Mouse (Mus musculus) monocyte, adult 5-6 weeks (primary cell): ENCODE data around the gene Tpm4. TPM values are rescaled to one million over a fixed set of nuclear protein-coding genes. Genes with fewer than 3 reads are reported as not detected.
"Not testable (repeated sequence)": the region's sequence is repeated elsewhere in the genome, so short reads cannot be mapped to it uniquely, and the experiment has no call there.

Experiments
- ATAC-seq: fragments of 153-309, 156-312 bp; replicated peaks from 2 replicates; pipeline ENCODE4 v1.8.0; 2017; ENCODE audit warnings: mild to moderate bottlenecking; ENCODE audit not compliant: low TSS enrichment, insufficient number of reproducible peaks, severe bottlenecking, poor library complexity, low FRiP score
- total RNA-seq: library from RNA; stranded (forward); fragments of 200-1000, 200-491, 200-594 nt; gene quantifications from 3 replicates; pipeline ENCODE4 v1.2.3, GENCODE M21; 2017

The Tpm4 gene
- 902 to 973 TPM (median 947 TPM) in 3 replicates for total RNA-seq

GRCm38 (mm10) chr8:72134756-72135445, at the start of gene Tpm4:
TSS of gene Tpm4 (plus strand) at chr8:72134975.
- ATAC-seq = peak; percentile 22

- ATAC-seq = not testable (repeated sequence)
Observed at GRCm38 (mm10) chr8:72087611-72088010, 47.2 kb upstream of the Tpm4 start.

- not testable (repeated sequence) for ATAC-seq
Observed at GRCm38 (mm10) chr8:72096721-72097120, 38.1 kb upstream of the Tpm4 start.

GRCm38 (mm10) chr8:72099377-72100103, 35.2 kb upstream of the Tpm4 start:
- peak; percentile 81 for ATAC-seq

GRCm38 (mm10) chr8:72105165-72105564, 29.6 kb upstream of the Tpm4 start:
- 0 out of 2 replicates have a peak, but pooled peaks have one; percentile 55 for ATAC-seq

- no peak for ATAC-seq
Observed at GRCm38 (mm10) chr8:72106740-72107139, 28.0 kb upstream of the Tpm4 start, which contains the start of gene Olfr374. TSS of gene Olfr374 (plus strand) at chr8:72107040.

GRCm38 (mm10) chr8:72110876-72111275, 23.9 kb upstream of the Tpm4 start:
- ATAC-seq = peak; percentile 50; the same call in 1 of the 2 replicates

GRCm38 (mm10) chr8:72112486-72112885, 22.3 kb upstream of the Tpm4 start:
- no peak for ATAC-seq

- no peak for ATAC-seq
Observed at GRCm38 (mm10) chr8:72115202-72115601, 19.6 kb upstream of the Tpm4 start.

GRCm38 (mm10) chr8:72118616-72119015, 16.2 kb upstream of the Tpm4 start:
- no peak for ATAC-seq

- ATAC-seq = not testable (repeated sequence)
Observed at GRCm38 (mm10) chr8:72121486-72121885, 13.3 kb upstream of the Tpm4 start.

- ATAC-seq = no peak
Observed at GRCm38 (mm10) chr8:72121997-72122396, 12.8 kb upstream of the Tpm4 start.

- ATAC-seq = no peak
Observed at GRCm38 (mm10) chr8:72127834-72128233, 6.9 kb upstream of the Tpm4 start.

- no peak for ATAC-seq
Observed at GRCm38 (mm10) chr8:72131251-72131650, 3.5 kb upstream of the Tpm4 start.

GRCm38 (mm10) chr8:72131901-72132300, 2.9 kb upstream of the Tpm4 start:
- ATAC-seq = no peak

- ATAC-seq = no peak
Observed at GRCm38 (mm10) chr8:72132417-72132816, 2.4 kb upstream of the Tpm4 start.

GRCm38 (mm10) chr8:72132891-72133290, 1.9 kb upstream of the Tpm4 start:
- no peak for ATAC-seq

GRCm38 (mm10) chr8:72133507-72133906, 1.3 kb upstream of the Tpm4 start:
- no peak for ATAC-seq

GRCm38 (mm10) chr8:72135446-72136301, 899 bp downstream of the Tpm4 start:
- peak; percentile 8; the same call in 1 of the 2 replicates for ATAC-seq
